Mouse (Mus musculus): ENCODE measurements around the gene Magt1.

DNA sequence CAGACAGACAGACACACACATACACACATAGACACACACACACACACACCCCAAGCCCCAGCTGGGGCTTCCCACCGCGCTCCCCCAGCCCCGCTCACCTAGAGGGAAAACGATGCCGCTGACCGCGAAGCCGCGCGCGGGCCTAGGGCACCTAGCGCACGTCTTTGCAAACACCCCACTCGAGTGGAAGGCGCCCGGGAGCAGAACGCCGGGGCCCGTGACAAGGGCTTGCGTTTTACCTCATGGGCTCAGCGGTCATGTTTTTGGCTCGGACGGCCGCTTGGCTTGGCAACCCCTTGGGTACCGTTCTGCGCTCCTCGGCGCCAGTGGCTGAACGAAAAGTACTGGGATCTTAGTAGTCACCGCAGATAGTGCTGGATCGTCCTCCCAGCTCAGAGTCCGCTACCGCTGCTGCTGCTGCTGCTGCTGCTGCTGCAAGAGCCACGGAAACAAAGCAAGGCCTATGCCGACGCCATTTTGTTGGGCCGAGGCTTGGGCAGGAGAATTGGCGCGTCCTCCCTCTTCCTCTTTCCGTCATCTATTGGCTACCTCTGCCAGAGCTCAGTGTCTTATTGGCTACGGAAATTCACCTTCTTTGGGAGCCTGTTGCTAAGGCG, 82.7 kb downstream of the Magt1 start, which contains the start of gene Atrx:
- no peak for TF ChIP-seq CTCF (IDR thresholded peaks at IDR 0.05; ENCODE audit: extremely low read depth, insufficient read depth, low read length)
- peak; percentile 91 for TF ChIP-seq POLR2A (IDR thresholded peaks at IDR 0.05; ENCODE audit: extremely low read depth, insufficient read depth, low read length)
